Mouse (Mus musculus): ENCODE results near the gene Stpg1. TPM values are rescaled to one million over a fixed set of nuclear protein-coding genes. Genes with fewer than 3 reads are reported as not detected.

Stpg1 gene
- under 1 TPM in 2 of 4 experiments, not detected in 2; 0.22 to 0.44 TPM for total RNA-seq (2022)

GRCm38 (mm10) chr4:135494521-135495396 is at the start of gene Stpg1, which contains the start of gene Nipal3:
Gene Stpg1 (plus strand): TSS chr4:135494790.
Gene Nipal3 (minus strand): TSS chr4:135495038.
- peak; percentile 91 for DNase-seq (ENCODE audit: low spot score)

- no peak for DNase-seq (ENCODE audit: low spot score)
Observed at GRCm38 (mm10) chr4:135451360-135452015, 43.1 kb upstream of the Stpg1 start.

GRCm38 (mm10) chr4:135453164-135453563 is 41.4 kb upstream of the Stpg1 start:
- DNase-seq (ENCODE audit: low spot score) = no peak

- DNase-seq (ENCODE audit: low spot score) = no peak
Observed at GRCm38 (mm10) chr4:135453572-135453971, 41.0 kb upstream of the Stpg1 start.

- no peak for DNase-seq (ENCODE audit: low spot score)
Observed at GRCm38 (mm10) chr4:135463406-135463805, 31.2 kb upstream of the Stpg1 start.

- no peak for DNase-seq (ENCODE audit: low spot score)
Observed at GRCm38 (mm10) chr4:135477851-135478250, 16.7 kb upstream of the Stpg1 start.

- no peak for DNase-seq (ENCODE audit: low spot score)
Observed at GRCm38 (mm10) chr4:135480370-135480769, 14.2 kb upstream of the Stpg1 start.

GRCm38 (mm10) chr4:135485086-135485485 is 9.5 kb upstream of the Stpg1 start:
- no peak for DNase-seq (ENCODE audit: low spot score)

GRCm38 (mm10) chr4:135486352-135486751 is 8.2 kb upstream of the Stpg1 start:
- no peak for DNase-seq (ENCODE audit: low spot score)

GRCm38 (mm10) chr4:135489256-135489655 is 5.3 kb upstream of the Stpg1 start:
- DNase-seq (ENCODE audit: low spot score) = no peak

GRCm38 (mm10) chr4:135493271-135493670 is 1.3 kb upstream of the Stpg1 start:
- no peak for DNase-seq (ENCODE audit: low spot score)

GRCm38 (mm10) chr4:135493691-135494520 is 684 bp upstream of the Stpg1 start:
- peak; percentile 21 for DNase-seq (ENCODE audit: low spot score)

- no peak for DNase-seq (ENCODE audit: low spot score)
Observed at GRCm38 (mm10) chr4:135495397-135495791, 804 bp downstream of the Stpg1 start.

GRCm38 (mm10) chr4:135495810-135496209 is 1.2 kb downstream of the Stpg1 start:
- DNase-seq (ENCODE audit: low spot score) = no peak

- DNase-seq (ENCODE audit: low spot score) = no peak
Observed at GRCm38 (mm10) chr4:135498136-135498535, 3.5 kb downstream of the Stpg1 start.

GRCm38 (mm10) chr4:135499831-135500230 is 5.2 kb downstream of the Stpg1 start:
- no peak for DNase-seq (ENCODE audit: low spot score)

- no peak for DNase-seq (ENCODE audit: low spot score)
Observed at GRCm38 (mm10) chr4:135501587-135501986, 7.0 kb downstream of the Stpg1 start.

- DNase-seq (ENCODE audit: low spot score) = no peak
Observed at GRCm38 (mm10) chr4:135505794-135506193, 11.2 kb downstream of the Stpg1 start.

GRCm38 (mm10) chr4:135507547-135508350 is 13.2 kb downstream of the Stpg1 start:
- no peak for DNase-seq (ENCODE audit: low spot score)

GRCm38 (mm10) chr4:135508419-135509039 is 13.9 kb downstream of the Stpg1 start:
- peak; percentile 62 for DNase-seq (ENCODE audit: low spot score)

GRCm38 (mm10) chr4:135509515-135509914 is 14.9 kb downstream of the Stpg1 start:
- no peak for DNase-seq (ENCODE audit: low spot score)

Data from heart, adult 8-10 months (tissue).